Mouse (Mus musculus): Measurements from ENCODE around the gene Endog.

Gene Endog

DNA sequence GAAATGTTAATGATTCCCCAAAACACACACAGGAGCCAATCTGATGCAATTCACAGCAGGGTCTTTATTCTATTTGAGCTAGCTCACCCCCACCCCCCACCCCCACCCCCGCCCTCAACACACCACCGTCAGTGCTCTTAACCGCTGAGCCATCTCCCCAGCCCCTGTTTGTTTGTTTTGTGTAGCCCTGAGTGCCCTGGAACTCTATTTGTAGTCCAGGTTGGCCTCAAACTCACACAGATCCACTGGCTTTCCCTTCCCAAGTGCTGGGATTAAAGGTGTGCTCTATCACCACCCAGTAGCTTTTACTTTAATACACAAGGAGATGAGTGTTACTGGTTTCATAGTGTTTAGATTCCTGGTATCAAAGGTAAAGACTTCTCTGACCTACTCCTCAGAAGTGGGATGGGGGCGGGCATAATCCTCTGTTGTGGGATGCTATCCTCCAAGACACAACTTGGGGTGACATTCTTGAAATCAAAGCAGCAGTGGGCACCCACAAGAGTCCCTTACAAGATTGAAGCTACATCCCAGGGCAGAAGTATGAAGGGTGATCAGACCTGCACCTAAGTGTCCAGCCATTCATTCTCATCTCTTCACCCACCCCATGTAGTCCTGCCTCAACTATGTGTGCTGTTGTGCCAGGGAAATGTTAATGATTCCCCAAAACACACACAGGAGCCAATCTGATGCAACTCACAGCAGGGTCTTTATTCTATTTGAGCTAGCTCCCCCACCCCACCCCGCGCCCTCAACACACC lies 40.3 kb downstream of the Endog start:
- DNase-seq (ENCODE audit: low read depth), result no peak

- DNase-seq (ENCODE audit: low read depth), result no peak
These were observed 40.9 kb downstream of the Endog start for GRCm38 (mm10) chr2:30212169-30212545.

GRCm38 (mm10) chr2:30212951-30213350 lies 41.7 kb downstream of the Endog start:
- DNase-seq (ENCODE audit: low read depth), result no peak

GRCm38 (mm10) chr2:30214745-30215144 lies 43.5 kb downstream of the Endog start:
- DNase-seq (ENCODE audit: low read depth), result no peak

DNA sequence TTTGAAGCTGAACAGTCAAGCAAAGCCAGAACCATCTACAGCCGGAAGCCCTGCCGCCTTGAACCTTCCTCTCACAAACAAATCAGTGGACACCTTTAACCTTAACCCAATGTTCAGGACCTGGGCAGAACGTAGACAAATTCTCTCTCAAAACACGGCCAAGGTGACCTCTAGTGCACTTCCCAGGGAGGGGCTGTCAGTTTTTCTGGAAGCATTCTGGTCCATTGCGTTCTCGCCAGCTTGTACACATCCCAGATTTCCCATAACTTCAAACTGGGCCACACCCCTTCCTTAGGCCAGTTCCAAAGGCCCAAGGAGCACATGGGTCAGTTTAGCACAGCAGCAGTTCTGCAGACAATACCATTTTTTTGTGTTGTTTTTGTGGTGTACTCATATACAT lies 44.2 kb downstream of the Endog start:
- DNase-seq (ENCODE audit: low read depth), result no peak

DNA sequence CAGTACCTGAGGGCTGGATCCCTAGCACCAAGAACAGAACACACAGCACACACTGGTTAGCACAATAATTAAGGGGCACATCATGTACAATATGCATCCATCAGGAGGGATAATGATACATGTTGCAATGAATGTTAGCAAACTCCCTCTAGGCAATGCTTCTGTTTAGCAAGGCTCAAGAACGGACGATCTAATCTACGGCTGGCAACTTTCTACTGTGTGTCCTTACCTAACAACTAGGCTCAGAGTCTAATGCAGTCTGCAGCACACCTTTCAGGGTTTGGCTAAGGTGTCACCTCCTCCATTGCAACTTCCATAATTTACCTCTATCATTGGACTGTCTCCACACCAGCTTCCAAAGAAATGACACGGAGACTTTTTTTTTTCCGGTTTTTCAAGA lies 45.0 kb downstream of the Endog start:
- DNase-seq (ENCODE audit: low read depth), result no peak
